Mouse (Mus musculus): ENCODE data around the gene Elovl5. TPM values are rescaled to one million over a fixed set of nuclear protein-coding genes. Genes with fewer than 3 reads are reported as not detected.

Elovl5 gene
- polyA plus RNA-seq, 1 experiment, result 74.0 TPM

- Histone ChIP-seq H3K4me3 (ENCODE audit: control insufficient read depth, insufficient read depth, low read length) (no peak overlapping the region), H3K36me3 (ENCODE audit: control insufficient read depth, insufficient read depth, low read length) (no peaks in the 10 kb centered on the region), H3K27ac (ENCODE audit: control insufficient read depth, insufficient read depth, low read length) (no peak overlapping the region), H3K27me3 (ENCODE audit: control insufficient read depth, insufficient read depth, low read length) (no peaks in the 10 kb centered on the region), H3K4me1 (replicated peaks; ENCODE audit: control insufficient read depth, insufficient read depth, low read length) (no peaks in the 10 kb centered on the region)
- no peak for DNase-seq
- TF ChIP-seq CTCF (IDR thresholded peaks at IDR 0.05; ENCODE audit: borderline replicate concordance, control insufficient read depth, extremely low read depth, insufficient read depth, low read length, poor library complexity) (no peak), POLR2A (IDR thresholded peaks at IDR 0.05; ENCODE audit: control insufficient read depth, extremely low read depth, insufficient read depth, low read length, poor library complexity) (no peak)
- 43% methylated on average over 9 of the region's 9 CpGs for WGBS
Measured at GRCm38 (mm10) chr9:77995235-77995634, 78.1 kb downstream of the Elovl5 start.

- Histone ChIP-seq H3K27ac (ENCODE audit: control insufficient read depth, insufficient read depth, low read length) (no peak overlapping the region), H3K4me3 (ENCODE audit: control insufficient read depth, insufficient read depth, low read length) (no peak overlapping the region), H3K27me3 (ENCODE audit: control insufficient read depth, insufficient read depth, low read length) (no peaks in the 10 kb centered on the region), H3K4me1 (replicated peaks; ENCODE audit: control insufficient read depth, insufficient read depth, low read length) (no peaks in the 10 kb centered on the region), H3K36me3 (ENCODE audit: control insufficient read depth, insufficient read depth, low read length) (no peaks in the 10 kb centered on the region)
- TF ChIP-seq CTCF (IDR thresholded peaks at IDR 0.05; ENCODE audit: borderline replicate concordance, control insufficient read depth, extremely low read depth, insufficient read depth, low read length, poor library complexity), result no peak
- 95% methylated on average over 7 of the region's 7 CpGs for WGBS
- no peak for DNase-seq
Measured at GRCm38 (mm10) chr9:78000586-78001500, 83.7 kb downstream of the Elovl5 start.

- no peak for DNase-seq
- Histone ChIP-seq H3K27me3 (ENCODE audit: control insufficient read depth, insufficient read depth, low read length) (no peaks in the 10 kb centered on the region), H3K4me1 (replicated peaks; ENCODE audit: control insufficient read depth, insufficient read depth, low read length) (no peaks in the 10 kb centered on the region), H3K27ac (ENCODE audit: control insufficient read depth, insufficient read depth, low read length) (no peak overlapping the region), H3K36me3 (ENCODE audit: control insufficient read depth, insufficient read depth, low read length) (no peaks in the 10 kb centered on the region), H3K4me3 (ENCODE audit: control insufficient read depth, insufficient read depth, low read length) (no peak overlapping the region)
- TF ChIP-seq POLR2A (IDR thresholded peaks at IDR 0.05; ENCODE audit: control insufficient read depth, extremely low read depth, insufficient read depth, low read length, poor library complexity) (no peak), CTCF (IDR thresholded peaks at IDR 0.05; ENCODE audit: borderline replicate concordance, control insufficient read depth, extremely low read depth, insufficient read depth, low read length, poor library complexity) (no peak)
- WGBS, result 88% methylated on average over 2 of the region's 2 CpGs
Measured at GRCm38 (mm10) chr9:78003278-78003677, 86.1 kb downstream of the Elovl5 start.

GRCm38 (mm10) chr9:78005481-78005880, 88.3 kb downstream of the Elovl5 start:
- Histone ChIP-seq H3K4me3 (ENCODE audit: control insufficient read depth, insufficient read depth, low read length) (no peak overlapping the region), H3K4me1 (replicated peaks; ENCODE audit: control insufficient read depth, insufficient read depth, low read length) (no peaks in the 10 kb centered on the region), H3K36me3 (ENCODE audit: control insufficient read depth, insufficient read depth, low read length) (no peaks in the 10 kb centered on the region), H3K27me3 (ENCODE audit: control insufficient read depth, insufficient read depth, low read length) (no peaks in the 10 kb centered on the region), H3K27ac (ENCODE audit: control insufficient read depth, insufficient read depth, low read length) (no peak overlapping the region)
- peak; percentile 60 for DNase-seq
- 30% methylated on average over 3 of the region's 3 CpGs for WGBS
- no peak for TF ChIP-seq POLR2A (IDR thresholded peaks at IDR 0.05; ENCODE audit: control insufficient read depth, extremely low read depth, insufficient read depth, low read length, poor library complexity)
- TF ChIP-seq CTCF (IDR thresholded peaks at IDR 0.05; ENCODE audit: borderline replicate concordance, control insufficient read depth, extremely low read depth, insufficient read depth, low read length, poor library complexity), result peak; percentile 60; the same call in 1 of the 2 replicates

GRCm38 (mm10) chr9:78006209-78007001, 89.2 kb downstream of the Elovl5 start:
- H3K36me3 ChIP-seq (ENCODE audit: control insufficient read depth, insufficient read depth, low read length), result no peaks in the 10 kb centered on the region
- no peaks in the 10 kb centered on the region for H3K27me3 ChIP-seq (ENCODE audit: control insufficient read depth, insufficient read depth, low read length)
- peak; percentile 72 for DNase-seq
- no peaks in the 10 kb centered on the region; the same call in 1 of the 2 replicates for H3K4me1 ChIP-seq (replicated peaks; ENCODE audit: control insufficient read depth, insufficient read depth, low read length)
- 49% methylated on average over 19 of the region's 19 CpGs for WGBS
- H3K27ac ChIP-seq (ENCODE audit: control insufficient read depth, insufficient read depth, low read length), result no peak overlapping the region
- TF ChIP-seq POLR2A (IDR thresholded peaks at IDR 0.05; ENCODE audit: control insufficient read depth, extremely low read depth, insufficient read depth, low read length, poor library complexity) (no peak), CTCF (IDR thresholded peaks at IDR 0.05; ENCODE audit: borderline replicate concordance, control insufficient read depth, extremely low read depth, insufficient read depth, low read length, poor library complexity) (peak; percentile 89)
- no peak overlapping the region for H3K4me3 ChIP-seq (ENCODE audit: control insufficient read depth, insufficient read depth, low read length)

- DNase-seq, result no peak
- H3K4me1 ChIP-seq (replicated peaks; ENCODE audit: control insufficient read depth, insufficient read depth, low read length), result no peaks in the 10 kb centered on the region; the same call in 1 of the 2 replicates
- no peak overlapping the region for H3K4me3 ChIP-seq (ENCODE audit: control insufficient read depth, insufficient read depth, low read length)
- H3K27me3 ChIP-seq (ENCODE audit: control insufficient read depth, insufficient read depth, low read length), result no peaks in the 10 kb centered on the region
- no peak for TF ChIP-seq POLR2A (IDR thresholded peaks at IDR 0.05; ENCODE audit: control insufficient read depth, extremely low read depth, insufficient read depth, low read length, poor library complexity)
- TF ChIP-seq CTCF (IDR thresholded peaks at IDR 0.05; ENCODE audit: borderline replicate concordance, control insufficient read depth, extremely low read depth, insufficient read depth, low read length, poor library complexity), result no peak
- H3K27ac ChIP-seq (ENCODE audit: control insufficient read depth, insufficient read depth, low read length), result no peak overlapping the region
- 88% methylated on average over 7 of the region's 7 CpGs for WGBS
- H3K36me3 ChIP-seq (ENCODE audit: control insufficient read depth, insufficient read depth, low read length), result no peaks in the 10 kb centered on the region
Measured at GRCm38 (mm10) chr9:78009382-78009781, 92.2 kb downstream of the Elovl5 start.

All from thymus, adult 2 months (tissue).